Mouse (Mus musculus) testis, postnatal 10 days (tissue): ENCODE measurements around the gene Slc3a2.
"Not testable (repeated sequence)": the region's sequence is repeated elsewhere in the genome, so short reads cannot be mapped to it uniquely, and the experiment has no call there.

Experiments
- DNase-seq: peaks from one replicate; pipeline ENCODE4 v3.0.0; 2021; ENCODE audit warnings: low spot score

Slc3a2 gene

GRCm38 (mm10) chr19:8727495-8728114, 4.4 kb upstream of the Slc3a2 start:
- DNase-seq = no peak

- no peak for DNase-seq
Observed at GRCm38 (mm10) chr19:8726609-8727390, 3.6 kb upstream of the Slc3a2 start.

- no peak for DNase-seq
Observed at GRCm38 (mm10) chr19:8725081-8725613, 2.0 kb upstream of the Slc3a2 start.

GRCm38 (mm10) chr19:8724392-8724791, 1.2 kb upstream of the Slc3a2 start:
- no peak for DNase-seq

- no peak for DNase-seq
Observed at GRCm38 (mm10) chr19:8723574-8724346, 591 bp upstream of the Slc3a2 start.

- DNase-seq = no peak
Observed at GRCm38 (mm10) chr19:8722559-8722906, 636 bp downstream of the Slc3a2 start.

- no peak for DNase-seq
Observed at GRCm38 (mm10) chr19:8722021-8722420, 1.1 kb downstream of the Slc3a2 start.

- no peak for DNase-seq
Observed at GRCm38 (mm10) chr19:8721378-8721777, 1.8 kb downstream of the Slc3a2 start.

- DNase-seq = not testable (repeated sequence)
Observed at GRCm38 (mm10) chr19:8719037-8719436, 4.1 kb downstream of the Slc3a2 start.

GRCm38 (mm10) chr19:8718357-8718756, 4.8 kb downstream of the Slc3a2 start:
- DNase-seq = peak; percentile 66

- no peak for DNase-seq
Observed at GRCm38 (mm10) chr19:8716767-8717475, 6.2 kb downstream of the Slc3a2 start.

GRCm38 (mm10) chr19:8715868-8716766, 7.1 kb downstream of the Slc3a2 start:
- no peak for DNase-seq

- DNase-seq = peak; percentile 81
Observed at GRCm38 (mm10) chr19:8714653-8715481, 8.3 kb downstream of the Slc3a2 start.

- DNase-seq = no peak
Observed at GRCm38 (mm10) chr19:8713997-8714652, 9.0 kb downstream of the Slc3a2 start.

GRCm38 (mm10) chr19:8713306-8713996, 9.7 kb downstream of the Slc3a2 start:
- peak; percentile 94 for DNase-seq

- peak; percentile 83 for DNase-seq
Observed at GRCm38 (mm10) chr19:8712870-8713305, 10.3 kb downstream of the Slc3a2 start.

GRCm38 (mm10) chr19:8711949-8712869, 11.0 kb downstream of the Slc3a2 start:
- no peak for DNase-seq

- DNase-seq = no peak
Observed at GRCm38 (mm10) chr19:8711506-8711905, 11.7 kb downstream of the Slc3a2 start.
